Mouse (Mus musculus) adrenal gland (tissue): ENCODE results near the gene Pttg1ip.

Experiments
- intact Hi-C: fragments of 180-260 bp; cut with DNase I; formaldehyde crosslinking; loops from one replicate; pipeline ENCODE4 v1.15.1; 2025

The Pttg1ip gene

DNA sequence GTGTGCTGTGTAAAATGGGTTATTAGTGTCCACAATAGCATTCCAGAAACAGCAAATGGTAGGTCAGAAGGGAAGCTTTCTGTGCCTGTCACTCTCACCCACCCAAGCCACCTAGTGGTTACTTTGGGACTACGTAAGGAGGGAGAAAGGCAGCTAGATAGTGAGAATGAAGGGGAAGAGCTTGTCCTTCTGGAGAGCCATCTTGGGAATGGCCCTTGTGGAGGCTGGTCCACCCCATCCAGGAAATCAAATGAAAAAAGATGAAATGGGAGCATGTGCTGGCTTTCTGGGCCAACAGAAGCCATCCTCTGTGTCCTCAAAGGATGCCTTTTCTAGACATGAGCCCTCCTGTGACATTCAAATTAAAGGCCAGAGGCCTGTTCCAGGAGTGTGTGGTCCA lies 23.8 kb downstream of the Pttg1ip start:
- intact Hi-C loops = no loop called here

DNA sequence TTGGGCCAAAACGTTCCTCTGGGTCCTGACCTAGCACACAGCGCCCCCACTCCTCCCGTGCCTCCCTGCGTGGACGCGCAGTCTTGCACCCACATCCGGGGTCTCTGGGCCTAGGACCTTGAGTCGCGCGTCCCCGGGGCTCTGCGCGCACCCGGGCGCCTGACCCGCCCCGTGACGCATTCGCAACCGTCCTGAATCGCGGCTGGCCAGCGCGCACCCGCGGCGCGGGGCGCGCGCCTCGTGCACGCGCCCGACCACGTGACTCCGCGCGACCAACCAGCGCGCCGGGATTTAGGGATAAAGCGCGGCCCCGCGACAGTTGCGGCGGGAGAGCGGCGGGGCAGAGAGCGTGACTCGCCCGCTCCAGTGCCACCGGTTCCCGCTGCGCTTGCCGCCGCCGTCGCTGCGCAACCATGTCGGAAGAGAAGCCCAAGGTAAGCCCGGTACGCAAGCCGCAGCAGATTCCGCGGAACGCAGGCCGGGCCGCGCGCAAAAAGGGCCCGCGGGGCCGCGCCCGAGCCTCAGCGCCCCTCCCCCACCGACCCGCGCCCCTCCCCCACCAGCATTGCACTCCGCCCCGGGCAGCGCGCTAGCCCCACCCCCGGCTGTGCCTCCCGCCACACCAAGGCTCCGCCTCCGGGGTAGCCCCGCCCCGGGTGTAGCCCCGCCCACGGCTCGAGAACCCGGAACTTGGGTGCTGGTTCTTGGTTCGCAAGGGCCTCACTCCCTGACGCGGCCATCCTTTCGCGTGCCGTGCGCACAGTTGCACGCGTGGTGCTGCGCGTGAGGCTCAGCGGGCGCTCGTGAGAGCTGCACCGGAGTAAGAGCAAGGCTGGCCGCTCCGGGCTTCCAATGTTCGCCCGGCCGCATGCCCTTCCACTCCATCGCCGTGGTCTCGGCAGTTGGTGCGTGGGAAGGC lies 24.6 kb downstream of the Pttg1ip start, which contains the start of the genes Sumo3 and Gm49325:
Gene Sumo3, plus strand, starts transcription at position 190 of the 919 bp plus-strand sequence.
Gene Gm49325, plus strand, starts transcription at position 290 of the 919 bp plus-strand sequence.
- intact Hi-C loops = loop anchor here (1.0 kb wide), 1 partner anchor 25 kb away; the partner anchor contains the start of gene Pttg1ip

DNA sequence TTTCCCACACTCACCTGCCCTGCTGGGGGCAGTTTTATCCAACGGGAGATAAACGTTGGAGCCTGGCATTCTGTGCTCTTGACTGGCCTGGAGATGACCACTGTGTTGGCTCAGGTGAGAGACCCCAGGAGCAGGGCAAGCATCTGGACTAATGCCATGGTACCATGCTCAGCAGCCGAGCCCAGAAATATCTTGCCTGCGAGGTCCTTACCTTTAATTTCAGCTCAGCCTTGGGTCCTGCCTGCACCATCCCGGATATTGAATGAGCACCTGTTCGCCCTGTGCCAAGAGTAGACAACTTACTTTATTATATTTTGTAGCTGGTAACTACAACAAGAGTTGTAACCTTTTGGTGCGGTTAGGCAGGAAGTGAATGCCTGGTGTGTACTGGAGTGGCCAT lies 25.3 kb downstream of the Pttg1ip start:
- intact Hi-C loops = loop anchor here (1.0 kb wide), 1 partner anchor 26 kb away; the partner anchor contains the start of gene Pttg1ip

DNA sequence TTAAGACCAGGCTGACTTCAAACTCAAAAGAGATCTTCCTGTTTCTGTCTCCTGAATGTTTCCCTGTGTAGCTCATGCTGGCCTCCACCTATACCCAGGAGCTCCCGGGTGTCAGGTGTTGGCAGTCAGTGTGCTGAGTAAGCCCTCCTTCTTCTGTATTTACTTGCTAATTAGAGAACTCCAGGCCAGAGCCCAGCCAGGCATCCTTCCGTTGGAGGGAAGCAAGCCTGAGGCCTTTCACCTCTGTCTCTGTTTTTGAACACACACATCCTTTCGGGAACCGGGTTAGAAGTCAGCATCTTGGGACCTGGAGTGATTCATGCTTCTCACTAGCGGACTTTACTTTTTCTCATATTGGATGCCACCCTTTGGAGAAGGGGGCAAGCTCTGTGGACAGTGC lies 25.9 kb downstream of the Pttg1ip start:
- intact Hi-C loops = no loop called here

DNA sequence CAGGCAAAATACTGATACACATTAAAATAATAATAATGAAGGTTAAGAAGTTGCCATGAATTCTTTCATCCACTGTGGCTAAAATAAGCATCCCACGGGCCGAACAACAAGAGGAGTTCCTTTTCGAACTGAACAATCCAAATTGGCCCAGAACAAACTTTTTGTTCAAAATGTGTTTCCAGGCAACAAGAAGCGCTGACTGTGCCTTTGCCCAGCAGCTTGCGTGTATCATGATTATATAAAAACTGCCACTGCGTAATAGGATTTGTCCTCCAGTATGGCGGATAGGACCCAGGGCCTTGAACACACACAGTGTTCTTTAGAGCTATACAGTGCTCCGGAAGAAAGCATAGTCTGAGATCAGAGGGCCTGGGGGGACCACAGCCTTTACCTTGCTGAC lies 27.1 kb downstream of the Pttg1ip start:
- intact Hi-C loops = no loop called here

DNA sequence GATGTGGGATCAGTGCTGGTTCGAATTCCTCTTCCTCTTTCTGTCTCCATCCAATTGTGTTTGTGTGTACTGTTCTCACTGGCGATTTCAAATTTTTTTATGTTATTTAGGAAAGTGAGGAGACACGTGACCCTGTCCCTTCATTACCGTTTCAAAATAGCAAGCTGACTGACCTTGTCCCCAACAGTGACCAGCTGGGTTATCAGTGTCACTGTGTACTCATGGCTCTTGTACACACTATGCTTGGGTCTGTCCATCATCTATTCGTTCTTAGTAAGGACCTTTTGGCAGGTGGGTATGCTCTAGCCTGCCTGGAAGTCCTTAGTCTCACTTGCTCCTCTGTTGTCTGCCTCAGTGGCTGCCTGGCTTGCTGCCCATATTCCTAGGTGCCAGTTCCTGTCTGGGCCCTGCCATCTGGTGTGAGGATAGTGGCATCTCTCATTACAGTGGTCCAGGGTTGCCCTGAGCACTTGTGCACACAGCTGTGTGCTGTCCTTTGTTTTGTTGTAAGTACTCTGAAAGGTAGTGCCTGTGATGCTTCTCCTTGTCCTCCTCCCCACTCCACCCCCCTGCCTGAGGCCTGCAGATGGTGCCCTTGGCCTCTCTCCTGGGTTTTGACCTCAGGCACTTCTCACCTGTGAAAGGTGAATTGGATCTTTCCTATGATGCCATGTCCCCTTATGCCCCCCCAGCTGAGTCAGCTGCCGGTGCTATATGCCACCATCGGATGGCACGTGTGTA lies 28.9 kb downstream of the Pttg1ip start:
- intact Hi-C loops = no loop called here

DNA sequence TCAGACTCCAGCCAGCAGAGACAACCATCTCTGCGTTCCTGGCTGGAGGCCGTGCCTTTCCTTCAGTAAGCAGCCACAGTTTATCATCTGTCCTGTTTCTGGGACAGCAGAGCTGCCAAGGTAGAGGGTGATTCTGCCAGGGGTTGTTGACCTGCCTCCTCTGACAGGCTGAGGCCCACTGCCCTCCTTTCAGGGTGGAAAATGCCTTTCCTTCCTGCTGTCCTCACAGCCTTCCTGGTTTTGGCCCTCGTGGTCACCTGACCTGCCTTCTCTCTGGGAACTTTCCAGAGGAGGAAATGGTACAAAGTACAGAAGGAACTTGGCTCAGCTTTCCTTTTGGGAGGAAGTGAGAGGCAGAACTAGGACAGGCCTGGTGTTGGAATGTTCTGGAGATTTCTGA lies 31.9 kb downstream of the Pttg1ip start:
- intact Hi-C loops = no loop called here

DNA sequence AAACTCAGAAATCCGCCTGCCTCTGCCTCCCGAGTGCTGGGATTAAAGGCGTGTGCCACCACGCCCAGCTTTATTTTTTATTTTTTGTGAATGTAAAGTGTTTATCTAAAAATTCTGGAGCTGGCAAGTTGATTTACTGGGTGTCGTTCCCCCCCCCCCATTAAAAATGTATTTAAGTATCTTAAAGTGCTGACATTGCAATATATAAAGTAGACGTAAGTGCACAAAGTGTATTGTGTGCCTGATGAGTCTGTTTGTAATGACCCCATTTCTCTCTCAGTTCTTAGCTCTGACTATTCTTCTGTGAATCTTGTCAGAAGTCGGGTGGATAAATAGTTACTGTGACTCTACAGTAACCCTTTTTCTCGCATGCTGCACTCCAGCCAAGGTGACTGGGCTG lies 34.1 kb downstream of the Pttg1ip start:
- intact Hi-C loops = no loop called here

DNA sequence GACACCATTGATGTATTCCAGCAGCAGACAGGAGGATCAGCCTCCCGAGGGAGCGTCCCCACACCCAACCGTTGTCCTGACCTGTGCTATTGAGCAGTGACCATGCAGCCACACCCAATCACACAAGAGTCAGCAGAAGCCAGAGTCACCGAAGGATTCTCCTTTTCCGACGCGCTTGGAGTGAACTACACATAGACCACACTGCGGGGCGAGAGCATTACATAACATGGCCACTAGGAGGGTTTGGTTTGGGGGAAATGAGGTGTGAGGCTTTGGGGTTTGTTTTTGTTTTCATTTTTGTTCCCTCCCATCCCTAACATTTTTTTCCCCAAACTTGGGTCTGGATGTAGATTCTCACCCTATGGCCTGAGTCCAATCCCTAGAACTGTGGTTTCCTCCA lies 34.6 kb downstream of the Pttg1ip start:
- intact Hi-C loops = no loop called here

DNA sequence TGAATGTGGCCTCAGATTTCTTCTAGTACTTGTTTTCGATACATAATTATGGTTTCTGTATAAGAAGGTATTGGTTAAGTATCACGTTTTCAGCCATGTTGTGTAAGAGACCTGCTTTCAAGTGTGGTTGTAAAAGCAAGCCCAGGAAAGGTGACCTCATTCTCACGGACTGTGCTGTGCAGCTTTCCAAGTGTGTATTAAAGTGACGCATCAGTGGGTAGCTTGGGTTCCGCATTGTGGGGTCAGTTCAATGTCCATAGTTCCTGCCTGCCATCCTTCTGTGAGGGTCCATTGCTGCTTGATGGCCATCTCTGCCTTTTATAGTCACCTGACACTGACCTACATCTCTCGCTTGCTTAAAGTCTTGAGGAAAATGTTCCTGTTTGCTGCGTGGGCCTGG lies 35.4 kb downstream of the Pttg1ip start:
- intact Hi-C loops = no loop called here

DNA sequence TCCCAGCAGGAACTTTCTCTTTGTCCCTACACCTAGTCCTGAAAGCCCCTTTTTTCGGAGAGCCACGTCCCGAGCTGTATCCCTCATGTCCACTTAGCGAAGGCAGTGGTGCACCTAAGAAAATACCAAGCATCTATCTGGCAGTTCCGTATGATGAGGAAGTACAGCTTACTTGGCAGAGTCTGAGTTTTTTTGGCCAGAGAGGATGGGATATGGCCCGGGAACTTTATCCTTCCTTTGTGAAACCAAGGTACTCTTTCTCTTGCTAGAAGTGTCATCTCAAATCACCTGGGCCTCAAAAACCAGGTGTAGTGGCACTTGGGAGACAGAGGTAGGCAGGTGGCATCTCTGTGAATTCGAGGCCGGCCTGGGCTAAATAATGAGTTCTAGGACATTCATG lies 40.0 kb downstream of the Pttg1ip start:
- intact Hi-C loops = no loop called here

DNA sequence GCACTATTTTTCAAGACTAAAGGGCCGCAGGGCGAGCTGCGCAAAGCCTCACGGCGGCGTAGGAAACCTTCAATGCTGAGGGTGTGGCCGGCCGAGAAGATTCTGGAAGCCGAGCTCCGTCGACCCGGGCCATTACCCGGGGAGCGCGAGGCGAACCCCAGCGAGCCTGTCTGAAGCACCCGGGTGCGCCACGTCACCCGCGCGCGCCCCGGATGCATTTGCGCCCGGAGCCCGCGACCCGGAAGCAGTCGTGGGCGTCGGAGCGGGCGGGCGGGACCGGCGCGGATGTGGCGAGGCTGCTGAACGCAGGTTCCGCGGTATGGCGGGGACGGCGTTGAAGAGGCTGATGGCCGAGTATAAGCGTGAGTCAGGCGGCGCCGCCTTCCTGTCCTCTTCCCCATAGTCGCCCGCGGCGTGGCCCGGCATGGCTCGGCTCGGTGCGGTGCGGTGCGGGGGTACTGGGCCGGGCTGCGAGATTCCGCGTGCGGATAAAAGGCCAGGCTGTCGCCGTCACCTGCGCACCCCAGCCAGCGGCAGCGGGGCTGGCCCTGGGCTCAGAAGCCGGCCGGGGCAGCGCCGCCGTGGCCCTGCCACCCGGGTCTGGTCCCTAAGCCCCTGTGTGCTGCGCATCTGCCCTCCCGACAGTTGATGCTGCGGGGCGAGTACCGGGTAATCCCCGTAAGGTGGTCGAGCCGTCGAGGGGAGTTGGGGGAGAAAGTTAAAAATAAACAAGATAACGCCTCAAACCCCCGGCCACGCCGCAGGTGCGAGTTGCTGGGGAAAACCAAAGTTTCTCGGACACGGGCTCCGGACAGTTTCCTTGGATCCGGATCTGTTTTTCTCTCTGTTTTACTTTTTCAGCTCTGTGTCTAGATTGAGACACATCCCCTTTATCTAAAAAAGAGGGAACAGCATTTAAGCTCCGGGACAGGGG lies 40.8 kb downstream of the Pttg1ip start, which contains the start of gene Ube2g2:
Gene Ube2g2, plus strand, starts transcription at position 221 of the 934 bp plus-strand sequence.
- intact Hi-C loops = no loop called here

DNA sequence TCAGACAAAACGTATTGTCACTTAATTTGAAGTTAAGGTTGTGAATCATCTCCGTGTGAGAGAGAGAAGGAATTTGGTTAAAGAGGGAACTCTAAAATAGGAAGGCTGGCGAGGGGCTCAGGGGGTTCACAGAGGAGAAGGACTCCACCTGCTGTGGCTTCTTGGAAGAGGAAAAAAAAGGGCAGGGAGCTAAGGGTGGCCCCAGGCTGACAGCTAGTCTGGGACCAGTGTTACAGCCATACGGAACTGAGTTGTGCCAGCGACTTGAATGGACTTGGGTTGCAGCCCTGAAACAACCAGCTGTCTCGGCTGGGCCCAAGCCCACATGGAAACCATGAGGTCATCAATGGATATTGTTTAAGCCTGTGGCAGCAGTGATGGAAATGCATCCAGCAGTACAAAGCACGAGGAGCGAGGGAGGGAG lies 41.6 kb downstream of the Pttg1ip start:
- intact Hi-C loops = no loop called here

DNA sequence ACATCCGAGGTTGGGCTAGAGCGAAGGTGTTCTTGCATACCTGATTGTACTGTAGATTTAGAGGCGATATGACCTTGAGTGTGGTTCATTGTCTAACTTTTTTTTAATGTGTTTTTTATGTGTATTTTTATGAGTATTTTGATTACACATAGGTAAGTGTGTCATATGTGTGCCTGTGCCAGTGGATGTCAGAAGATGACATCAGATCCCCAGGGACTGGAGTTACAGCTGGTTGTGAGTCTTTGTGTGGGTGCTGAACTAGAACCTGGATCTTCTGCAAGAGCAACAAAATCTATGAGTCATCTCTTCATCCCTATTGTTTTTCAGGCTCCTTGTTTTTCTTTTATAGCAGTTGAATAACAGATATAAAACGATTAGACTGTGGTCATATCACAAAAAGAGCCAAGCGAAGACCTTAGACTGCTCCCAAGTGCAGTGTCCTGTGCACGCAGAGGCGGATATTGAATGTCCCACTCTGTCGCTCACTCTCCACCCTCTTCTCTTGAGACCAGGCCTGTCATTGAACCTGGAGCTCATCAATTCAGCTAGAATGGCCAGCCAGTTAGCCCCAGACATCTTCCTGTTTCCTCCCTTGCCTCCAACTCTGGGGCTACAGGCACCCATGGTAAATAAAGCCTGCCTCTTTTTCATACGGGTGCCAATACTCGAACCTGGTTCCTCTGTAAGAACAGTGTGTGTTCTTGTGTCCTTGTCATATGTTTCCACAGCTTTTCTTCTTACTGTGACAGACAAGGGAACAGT lies 42.3 kb downstream of the Pttg1ip start:
- intact Hi-C loops = no loop called here

DNA sequence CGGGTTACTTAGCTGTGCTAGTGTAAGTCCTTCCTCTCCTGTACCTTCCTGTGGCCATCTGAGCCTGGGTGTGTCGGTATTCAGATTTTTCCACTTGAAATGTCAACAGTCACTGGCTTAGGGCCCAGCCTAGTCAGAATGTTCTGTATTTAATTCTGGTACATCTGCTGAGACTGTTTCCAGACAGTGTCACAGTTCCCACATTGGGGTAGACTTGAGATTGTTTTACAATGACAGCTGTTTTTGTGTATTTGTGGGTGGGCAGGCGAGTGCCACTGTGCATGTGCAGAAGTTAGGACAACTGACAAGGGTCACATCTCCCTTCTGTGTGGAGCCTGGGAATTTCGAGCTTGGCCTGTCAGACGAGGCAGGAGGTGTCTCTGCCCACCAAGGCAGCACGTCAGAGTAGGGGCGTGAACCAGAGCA lies 43.1 kb downstream of the Pttg1ip start:
- intact Hi-C loops = no loop called here

DNA sequence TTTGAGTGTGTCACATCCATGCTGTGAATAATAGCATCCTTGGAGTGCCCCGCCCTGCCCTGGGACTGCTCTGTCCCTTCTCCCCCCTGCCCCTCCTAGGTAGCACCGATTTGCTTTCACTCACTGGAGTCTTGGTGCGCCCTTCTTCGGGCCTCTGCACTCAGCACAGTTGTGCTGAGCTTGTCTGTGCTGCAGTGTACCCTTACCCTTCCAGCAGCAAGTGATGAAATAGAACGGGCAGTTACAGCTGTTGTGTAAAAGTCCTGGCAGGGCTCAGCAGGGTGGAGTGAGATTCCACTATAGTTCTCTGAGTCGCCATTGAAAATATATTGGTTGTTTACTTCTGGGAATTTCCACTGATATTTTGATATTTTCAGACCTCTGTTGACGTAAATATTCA lies 44.5 kb downstream of the Pttg1ip start:
- intact Hi-C loops = loop anchor here (5.0 kb wide), 1 partner anchor 251 kb away; no protein-coding TSS in a partner anchor

DNA sequence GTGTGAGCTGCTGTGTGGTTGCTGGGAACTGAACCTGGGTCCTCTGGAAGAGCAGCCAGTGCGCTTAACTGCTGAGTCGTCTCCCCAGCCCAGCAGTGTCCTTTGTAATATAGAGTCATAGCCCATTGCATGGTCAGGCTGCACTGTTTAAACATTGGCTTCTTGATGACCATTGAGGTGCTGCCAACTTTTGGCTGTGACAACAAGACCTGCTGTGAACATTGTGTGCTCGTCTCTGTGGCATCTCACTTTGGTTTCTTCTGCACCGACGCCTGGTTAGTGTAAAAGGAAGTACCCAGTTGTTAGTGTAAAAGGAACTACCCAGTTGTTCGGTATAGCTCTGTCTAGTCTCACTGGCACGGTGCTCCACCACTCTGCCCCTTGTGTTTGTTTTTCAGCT lies 45.1 kb downstream of the Pttg1ip start:
- intact Hi-C loops = loop anchor here (5.0 kb wide), 1 partner anchor 251 kb away; no protein-coding TSS in a partner anchor

DNA sequence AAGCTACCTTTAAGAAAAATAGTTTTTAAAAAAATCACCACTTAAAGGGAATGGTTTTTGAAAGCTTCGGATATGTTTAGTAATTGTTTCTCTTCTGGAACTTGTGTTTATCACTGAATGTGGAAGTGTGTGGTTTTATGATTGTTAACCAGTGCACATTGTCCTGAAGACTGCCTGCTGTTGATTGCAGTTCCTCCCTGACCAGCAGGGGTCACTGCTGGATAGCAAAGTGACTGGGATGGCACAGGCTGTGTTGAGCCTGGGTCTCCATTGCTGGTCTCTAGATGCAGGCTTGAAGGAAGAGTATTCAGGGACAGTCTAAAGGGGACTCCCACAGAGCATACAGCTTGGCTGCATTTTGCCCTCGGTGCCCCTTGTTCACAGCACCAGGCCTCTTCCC lies 46.0 kb downstream of the Pttg1ip start:
- intact Hi-C loops = loop anchor here (5.0 kb wide), 1 partner anchor 250 kb away; no protein-coding TSS in a partner anchor

DNA sequence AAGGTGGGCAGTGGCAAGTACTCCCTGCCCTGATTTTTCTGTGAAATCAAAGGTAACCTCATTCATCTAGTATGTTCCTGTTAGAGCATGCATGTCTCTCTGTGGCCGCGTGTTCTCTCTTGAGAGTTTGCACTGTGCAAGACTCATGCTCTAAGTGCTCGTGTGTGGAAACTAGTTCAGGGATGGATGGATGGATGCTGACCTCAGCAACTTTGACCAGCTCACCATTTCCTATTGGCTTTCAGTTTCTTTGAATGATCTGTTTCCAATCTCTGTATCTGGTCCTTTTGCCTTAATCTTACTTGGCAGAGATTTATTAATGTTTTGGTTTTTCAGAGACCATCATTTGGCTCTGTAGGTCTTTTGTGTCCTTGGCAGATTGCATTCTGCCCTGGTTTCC lies 47.6 kb downstream of the Pttg1ip start:
- intact Hi-C loops = loop anchor here (5.0 kb wide), 1 partner anchor 248 kb away; no protein-coding TSS in a partner anchor

DNA sequence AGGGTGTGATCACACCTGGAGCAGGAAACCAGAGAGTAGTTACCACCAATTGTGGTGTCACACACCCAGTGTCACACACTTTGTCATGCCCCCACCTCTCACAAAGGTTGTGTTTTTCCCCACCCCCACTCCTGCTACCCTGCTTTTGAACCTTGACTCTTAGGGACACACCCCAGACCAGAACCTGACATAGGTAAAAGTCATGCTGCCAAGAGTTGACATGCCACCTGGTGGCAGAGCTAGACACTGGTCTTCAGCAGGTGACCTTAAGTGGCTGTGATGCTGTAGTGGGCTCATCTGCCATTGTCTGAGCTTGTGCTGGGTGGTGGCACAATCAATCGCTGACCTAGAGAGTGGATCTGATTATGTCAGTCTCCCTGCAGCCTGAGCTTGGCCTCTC lies 48.5 kb downstream of the Pttg1ip start:
- intact Hi-C loops = loop anchor here (5.0 kb wide), 1 partner anchor 247 kb away; no protein-coding TSS in a partner anchor
